Mouse (Mus musculus) megakaryocyte-erythroid progenitor cell, adult 5-6 weeks (primary cell): ENCODE data around the gene Ms4a5. TPM values are rescaled to one million over a fixed set of nuclear protein-coding genes. Genes with fewer than 3 reads are reported as not detected.

Source experiments
- ATAC-seq: replicated peaks from 2 replicates; pipeline ENCODE4 v1.8.0; 2016; ENCODE audit warnings: mild to moderate bottlenecking, inconsistent platforms; ENCODE audit not compliant: severe bottlenecking, poor library complexity, low FRiP score, low TSS enrichment
- total RNA-seq, 2 experiments: library from RNA; stranded (forward) in 1 of 2; stranded (reverse) in 1 of 2; fragments of 200-1000, 215-1000 nt in 1 of 2; fragments of >200 nt in 1 of 2; fragmentation: Nextera tagmentation in 1 of 2; gene quantifications; 2 replicates each; pipeline ENCODE4 v1.2.3; 2014 to 2017

Gene Ms4a5
- total RNA-seq, 2 experiments from 2014 or later = not detected

- ATAC-seq = no peak
Observed at GRCm38 (mm10) chr19:11234921-11235735, 48.5 kb downstream of the Ms4a5 start.

DNA sequence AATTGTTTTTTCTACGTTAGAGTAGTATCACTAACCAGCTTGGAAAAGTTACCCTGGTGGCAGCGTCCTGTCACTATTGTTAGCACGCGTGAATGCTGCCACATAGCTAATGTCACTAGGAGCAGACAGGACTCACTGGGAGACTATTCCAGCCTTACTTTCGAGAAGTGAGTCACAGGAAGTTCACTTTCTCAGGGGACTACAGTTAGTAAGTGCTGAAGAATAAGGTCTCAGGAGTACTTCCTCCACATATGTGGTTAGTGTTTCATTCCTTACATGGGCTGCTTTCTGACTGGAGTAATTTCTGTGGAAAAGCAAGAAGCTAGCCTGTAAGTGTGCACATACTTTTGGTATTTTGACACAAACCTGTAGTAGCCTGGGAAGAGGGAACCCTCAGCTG is 49.4 kb downstream of the Ms4a5 start:
- ATAC-seq = no peak

- ATAC-seq = no peak
Observed at GRCm38 (mm10) chr19:11232348-11232747, 51.3 kb downstream of the Ms4a5 start, which contains the start of gene Ms4a12. Gene Ms4a12 (minus strand): TSS chr19:11232448.

Other genes with a start within 250 kb of the Ms4a5 start
- not detected in 2 replicates for gene Ms4a8a, start 202.8 kb downstream of the Ms4a5 start, total RNA-seq (2014; fragmentation: Nextera tagmentation)
- gene Ms4a8a, start 202.8 kb downstream of the Ms4a5 start, total RNA-seq (2017) = not detected in 2 replicates
- not detected in 2 replicates for gene 1700017D01Rik, start 153.0 kb downstream of the Ms4a5 start, total RNA-seq (2014; fragmentation: Nextera tagmentation)
- gene 1700017D01Rik, start 153.0 kb downstream of the Ms4a5 start, total RNA-seq (2017) = not detected in 2 replicates
- not detected in 2 replicates for gene 1700025F22Rik, start 118.6 kb downstream of the Ms4a5 start, total RNA-seq (2014; fragmentation: Nextera tagmentation)
- gene 1700025F22Rik, start 118.6 kb downstream of the Ms4a5 start, total RNA-seq (2017) = not detected in 2 replicates
- gene Ms4a13, start 87.1 kb downstream of the Ms4a5 start, total RNA-seq (2014; fragmentation: Nextera tagmentation) = not detected in 2 replicates
- not detected in 2 replicates for gene Ms4a13, start 87.1 kb downstream of the Ms4a5 start, total RNA-seq (2017)
- gene Ms4a12, start 51.4 kb downstream of the Ms4a5 start, total RNA-seq (2014; fragmentation: Nextera tagmentation) = not detected in 2 replicates
- gene Ms4a12, start 51.4 kb downstream of the Ms4a5 start, total RNA-seq (2017) = not detected in 2 replicates
- gene Ms4a1, start 17.6 kb downstream of the Ms4a5 start, total RNA-seq (2014; fragmentation: Nextera tagmentation) = 3.3 TPM in 1 of 2 replicates, not detected in the other
- gene Ms4a1, start 17.6 kb downstream of the Ms4a5 start, total RNA-seq (2017) = not detected in 2 replicates
- gene Ms4a14, start 30.6 kb upstream of the Ms4a5 start, total RNA-seq (2014; fragmentation: Nextera tagmentation) = not detected in 2 replicates
- gene Ms4a14, start 30.6 kb upstream of the Ms4a5 start, total RNA-seq (2017) = not detected in 2 replicates
- not detected in 2 replicates for gene Ms4a7, start 52.3 kb upstream of the Ms4a5 start, total RNA-seq (2014; fragmentation: Nextera tagmentation)
- not detected in 2 replicates for gene Ms4a7, start 52.3 kb upstream of the Ms4a5 start, total RNA-seq (2017)
- not detected in 2 replicates for gene Ms4a4a, start 91.7 kb upstream of the Ms4a5 start, total RNA-seq (2014; fragmentation: Nextera tagmentation)
- gene Ms4a4a, start 91.7 kb upstream of the Ms4a5 start, total RNA-seq (2017) = not detected in 2 replicates
- not detected in 2 replicates for gene Ms4a4c, start 120.9 kb upstream of the Ms4a5 start, total RNA-seq (2014; fragmentation: Nextera tagmentation)
- gene Ms4a4c, start 120.9 kb upstream of the Ms4a5 start, total RNA-seq (2017) = not detected in 2 replicates
- 2.6 and 17.3 TPM in 2 replicates for gene Ms4a4b, start 159.7 kb upstream of the Ms4a5 start, total RNA-seq (2014; fragmentation: Nextera tagmentation)
- gene Ms4a4b, start 159.7 kb upstream of the Ms4a5 start, total RNA-seq (2017) = 14.1 TPM in 1 of 2 replicates, not detected in the other
- 1.3 TPM in 1 of 2 replicates, not detected in the other for gene Ms4a6c, start 185.5 kb upstream of the Ms4a5 start, total RNA-seq (2014; fragmentation: Nextera tagmentation)
- gene Ms4a6c, start 185.5 kb upstream of the Ms4a5 start, total RNA-seq (2017) = 0.85 and 4.3 TPM in 2 replicates
- 0.59 and 1.0 TPM in 2 replicates for gene Gm8369, start 202.1 kb upstream of the Ms4a5 start, total RNA-seq (2014; fragmentation: Nextera tagmentation)
- not detected in 2 replicates for gene Gm8369, start 202.1 kb upstream of the Ms4a5 start, total RNA-seq (2017)
- gene Ms4a6b, start 232.6 kb upstream of the Ms4a5 start, total RNA-seq (2014; fragmentation: Nextera tagmentation) = 2.2 and 5.3 TPM in 2 replicates
- 0.69 and 2.1 TPM in 2 replicates for gene Ms4a6b, start 232.6 kb upstream of the Ms4a5 start, total RNA-seq (2017)